Mouse (Mus musculus) embryonic fibroblast, embryonic 13.5 days (primary cell): ENCODE results near the gene Snx25.

Source experiments
- CTCF ChIP-seq: IDR thresholded peaks from 2 replicates; pipeline ENCODE4 v1.5.1; 2011; ENCODE audit warnings: mild to moderate bottlenecking, control low read depth, low read length, moderate library complexity, borderline replicate concordance; ENCODE audit not compliant: insufficient read depth
- POLR2A ChIP-seq: IDR thresholded peaks from 2 replicates; pipeline ENCODE4 v1.6.1; 2011; ENCODE audit warnings: low read depth, mild to moderate bottlenecking, control low read depth, low read length, moderate library complexity

GRCm38 (mm10) chr8:46137336-46137735, 14.6 kb downstream of the Snx25 start:
- TF ChIP-seq CTCF (no peak), POLR2A (no peak)
